In genomic region chr8:105897801-105898480, GRCm38 (mm10) we compare ENCODE assay signal across 24 mouse cellular contexts. TPM values are rescaled to one million over a fixed set of nuclear protein-coding genes. Genes with fewer than 3 reads are reported as not detected.
A peak's percentile ranks its signal among the peaks of the same experiment; 100 is the strongest.
DNase-seq lines count a peak whose midpoint lies in the region; ATAC-seq and TF ChIP-seq lines count a peak whose summit lies in the region.
"Had no signal": no experiment of that assay in that cellular context is flagged by ENCODE, and none has a peak within 500 bp of the region (broad histone marks: within the 10 kb centered on the region; RNA-seq: fewer than 3 reads in every experiment).

No protein-coding gene starts in this region.

- no peaks in the 10 kb centered on the region for H3K27me3 ChIP-seq in lung, embryonic 16.5 days (ENCODE audit: control insufficient read depth, insufficient read depth, low read depth, low read length)
- no peaks in the 10 kb centered on the region for H3K27me3 ChIP-seq in lung, postnatal 0 days (replicated peaks; ENCODE audit: insufficient read depth, low read length)
- H3K27me3 ChIP-seq: embryonic facial prominence, embryonic 13.5 days; forebrain, embryonic 12.5 days; forebrain, embryonic 15.5 days; hindbrain, embryonic 12.5 days; hindbrain, embryonic 15.5 days had no signal

- 0 out of 2 replicates have a peak overlapping the region, but pooled peaks have one; percentile 4 for H3K9ac ChIP-seq in lung, embryonic 16.5 days (ENCODE audit: low read length)
- H3K9ac ChIP-seq in lung, postnatal 0 days (replicated peaks; ENCODE audit: low read depth) = no peak overlapping the region
- H3K9ac ChIP-seq: embryonic facial prominence, embryonic 13.5 days; forebrain, embryonic 12.5 days; forebrain, embryonic 15.5 days; hindbrain, embryonic 12.5 days; hindbrain, embryonic 15.5 days had no signal

- H3K4me1 ChIP-seq in lung, embryonic 16.5 days (replicated peaks; ENCODE audit: control insufficient read depth, insufficient read depth, low read length) = peaks cover 9% of the 10 kb centered on the region
- peaks cover 6% of the 10 kb centered on the region; the same call in 1 of the 2 replicates for H3K4me1 ChIP-seq in lung, postnatal 0 days (ENCODE audit: insufficient read depth, low read depth, low read length)

- no peak for DNase-seq in lung, postnatal 0 days (ENCODE audit: low spot score)
- peak; percentile 72 for DNase-seq in retina, adult 2 months (ENCODE audit: low read depth, low spot score)
- DNase-seq in retina, postnatal 1 day = peak; percentile 91
- DNase-seq in urinary bladder, postnatal 10 days (ENCODE audit: low spot score) = no peak
- DNase-seq in spleen, postnatal 14 days (ENCODE audit: low spot score in 2 of 2) = no peak
- DNase-seq: adrenal gland, adult 2 months; adrenal gland, postnatal 14 days; cerebellum, adult 11-12 months; cerebellum, adult 8-10 months; cerebellum, postnatal 10 days; cerebellum, postnatal 36 days; embryo, embryonic 11 days; gastrocnemius, postnatal 25 days; heart, adult 2 months had no signal

- no peak overlapping the region for H3K27ac ChIP-seq in lung, embryonic 16.5 days (ENCODE audit: low read length)
- H3K27ac ChIP-seq in lung, postnatal 0 days (ENCODE audit: low read length) = no peak overlapping the region
- H3K27ac ChIP-seq: embryonic facial prominence, embryonic 10.5 days; embryonic facial prominence, embryonic 13.5 days; forebrain, embryonic 12.5 days; forebrain, embryonic 15.5 days; heart, adult 2 months; hindbrain, embryonic 12.5 days; hindbrain, embryonic 15.5 days had no signal

- ATAC-seq in lung, embryonic 16.5 days (ENCODE audit: low read depth) = no peak
- no peak for ATAC-seq in lung, postnatal 0 days
- ATAC-seq: CD4-positive, CD25-positive, alpha-beta regulatory T cell, adult 4 months; forebrain, embryonic 15.5 days had no signal

- TF ChIP-seq CTCF in lung, postnatal 0 days (IDR thresholded peaks at IDR 0.05) = no peak

- H3K9me3 ChIP-seq in lung, embryonic 16.5 days (ENCODE audit: control insufficient read depth, low read length) = no peaks in the 10 kb centered on the region
- no peaks in the 10 kb centered on the region for H3K9me3 ChIP-seq in lung, postnatal 0 days (ENCODE audit: low read length)
- H3K9me3 ChIP-seq: embryonic facial prominence, embryonic 10.5 days; embryonic facial prominence, embryonic 13.5 days; forebrain, embryonic 12.5 days; forebrain, embryonic 15.5 days; hindbrain, embryonic 12.5 days; hindbrain, embryonic 15.5 days had no signal

- no peak for TF ChIP-seq EP300 in lung, postnatal 0 days (IDR thresholded peaks at IDR 0.05)

- WGBS in lung, embryonic 16.5 days = 79% methylated on average over 9 of the region's 9 CpGs
- 74% methylated on average over 9 of the region's 9 CpGs for WGBS in lung, postnatal 0 days

- no peak overlapping the region for H3K4me2 ChIP-seq in lung, embryonic 16.5 days (ENCODE audit: low read depth, low read length)
- no peak overlapping the region for H3K4me2 ChIP-seq in lung, postnatal 0 days (replicated peaks; ENCODE audit: low read depth, low read length)
- H3K4me2 ChIP-seq: embryonic facial prominence, embryonic 13.5 days; forebrain, embryonic 12.5 days; forebrain, embryonic 15.5 days; heart, embryonic 11.5 days; hindbrain, embryonic 12.5 days; hindbrain, embryonic 15.5 days had no signal

- H3K4me3 ChIP-seq in lung, embryonic 16.5 days (ENCODE audit: low read length) = no peak overlapping the region
- no peak overlapping the region for H3K4me3 ChIP-seq in lung, postnatal 0 days (ENCODE audit: low read depth, low read length)
- H3K4me3 ChIP-seq: embryonic facial prominence, embryonic 10.5 days; embryonic facial prominence, embryonic 13.5 days; erythroblast, embryonic 14.5 days; forebrain, embryonic 12.5 days; forebrain, embryonic 15.5 days; heart, adult 2 months; hindbrain, embryonic 12.5 days; hindbrain, embryonic 15.5 days had no signal

- H3K36me3 ChIP-seq in lung, embryonic 16.5 days (ENCODE audit: control insufficient read depth, insufficient read depth, low read length) = no peaks in the 10 kb centered on the region; the same call in 1 of the 2 replicates
- no peaks in the 10 kb centered on the region for H3K36me3 ChIP-seq in lung, postnatal 0 days (ENCODE audit: insufficient read depth, low read length)

RNA-seq across cellular contexts. Expression of gene Pskh1, which starts 2.3 kb away (rescaled TPM):
- polyA plus RNA-seq in lung, embryonic 16.5 days (2015; fragmentation: Nextera tagmentation; extraction: Ambion mirVana) = 34.0 and 34.9 TPM in 2 replicates
- polyA plus RNA-seq in lung, postnatal 0 days (2015; fragmentation: Nextera tagmentation; extraction: Ambion mirVana) = 19.0 and 21.5 TPM in 2 replicates

RNA-seq across cellular contexts. Expression of gene Nrn1l, which starts 4.6 kb away (rescaled TPM):
- 0.39 and 0.62 TPM in 2 replicates for polyA plus RNA-seq in lung, embryonic 16.5 days (2015; fragmentation: Nextera tagmentation; extraction: Ambion mirVana)
- 0.27 and 0.48 TPM in 2 replicates for polyA plus RNA-seq in lung, postnatal 0 days (2015; fragmentation: Nextera tagmentation; extraction: Ambion mirVana)
- polyA plus RNA-seq: forebrain, embryonic 12.5 days; forebrain, embryonic 15.5 days; heart, embryonic 11.5 days had no signal

RNA-seq across cellular contexts. Expression of gene Edc4, which starts 17.3 kb away (rescaled TPM):
- 50.2 and 51.8 TPM in 2 replicates for polyA plus RNA-seq in lung, embryonic 16.5 days (2015; fragmentation: Nextera tagmentation; extraction: Ambion mirVana)
- 17.4 and 19.8 TPM in 2 replicates for polyA plus RNA-seq in lung, postnatal 0 days (2015; fragmentation: Nextera tagmentation; extraction: Ambion mirVana)

RNA-seq across cellular contexts. Expression of gene Ctrl, which starts 35.7 kb away (rescaled TPM):
- 0.77 and 1.2 TPM in 2 replicates for polyA plus RNA-seq in lung, embryonic 16.5 days (2015; fragmentation: Nextera tagmentation; extraction: Ambion mirVana)
- polyA plus RNA-seq in lung, postnatal 0 days (2015; fragmentation: Nextera tagmentation; extraction: Ambion mirVana) = 0.42 and 0.54 TPM in 2 replicates
- polyA plus RNA-seq: erythroblast, embryonic 14.5 days had no signal

RNA-seq across cellular contexts. Expression of gene Nutf2, which starts 37.6 kb away (rescaled TPM):
- 179 and 215 TPM in 2 replicates for polyA plus RNA-seq in lung, embryonic 16.5 days (2015; fragmentation: Nextera tagmentation; extraction: Ambion mirVana)
- polyA plus RNA-seq in lung, postnatal 0 days (2015; fragmentation: Nextera tagmentation; extraction: Ambion mirVana) = 82.3 and 97.4 TPM in 2 replicates

Comparison
In these comparisons a context has a peak if more than half of its experiments do, and no peak if none do; other contexts are left out.
1. DNase-seq: peak in retina, adult 2 months (single experiment) and retina, postnatal 1 day (single experiment); none in lung, postnatal 0 days (single experiment), urinary bladder, postnatal 10 days (single experiment) and spleen, postnatal 14 days (0 of 2).